Mouse (Mus musculus) CH12.LX (cell line): ENCODE results near the gene Appl1. TPM values are rescaled to one million over a fixed set of nuclear protein-coding genes. Genes with fewer than 3 reads are reported as not detected.

Source experiments
- DNase-seq: peaks from one replicate; pipeline ENCODE4 v3.0.0-alpha.2; 2013; ENCODE audit errors: extremely low read depth
- H3K27ac ChIP-seq: 2 replicates; pipeline ENCODE4 v1.5.1; 2012; ENCODE audit warnings: low read depth, mild to moderate bottlenecking, control low read depth, moderate library complexity; ENCODE audit not compliant: insufficient read depth
- H3K27me3 ChIP-seq: replicated peaks from 2 replicates; pipeline ENCODE3; 2012; ENCODE audit warnings: inconsistent platforms
- H3K36me3 ChIP-seq, 2 experiments: replicated peaks in 1 of 2; 2 replicates each; pipeline versions ENCODE3 to v1.6.1; 2012; ENCODE audit warnings: inconsistent platforms in 1 of 2, low read length in 1 of 2, mild to moderate bottlenecking in 1 of 2, mixed read lengths in 1 of 2, moderate library complexity in 1 of 2; ENCODE audit not compliant: control insufficient read depth in 1 of 2, insufficient read depth in 1 of 2
- H3K4me1 ChIP-seq, 2 experiments: 2 replicates each; pipeline ENCODE4 v1.6.1; 2012; ENCODE audit warnings: inconsistent platforms in 1 of 2, moderate library complexity in 1 of 2; ENCODE audit not compliant: insufficient read depth in 2 of 2, control insufficient read depth in 1 of 2
- H3K4me2 ChIP-seq: 2 replicates; pipeline ENCODE4 v1.6.1; 2012; ENCODE audit warnings: low read depth, mild to moderate bottlenecking, control low read depth; ENCODE audit not compliant: poor library complexity, insufficient read depth, severe bottlenecking
- H3K4me3 ChIP-seq, 3 experiments: fragments of 150-350 bp in 1 of 3; sonication (generic) in 1 of 3; replicated peaks in 1 of 3; 2 replicates each; pipeline versions ENCODE3 to v1.5.1; 2011 to 2012; ENCODE audit warnings: low read depth in 2 of 3, low read length in 2 of 3, mild to moderate bottlenecking in 2 of 3, moderate library complexity in 2 of 3, control low read depth in 1 of 3, improper control_type of control experiment in 1 of 3, inconsistent platforms in 1 of 3, mixed read lengths in 1 of 3; ENCODE audit not compliant: poor library complexity in 1 of 3
- H3K79me2 ChIP-seq: replicated peaks from 2 replicates; pipeline ENCODE4 v1.6.1; 2012; ENCODE audit warnings: mild to moderate bottlenecking, moderate library complexity; ENCODE audit not compliant: control insufficient read depth, poor library complexity, insufficient read depth, severe bottlenecking; ENCODE audit errors: extremely low read depth
- H3K9ac ChIP-seq: 2 replicates; pipeline ENCODE4 v1.6.1; 2012; ENCODE audit warnings: low read depth, mild to moderate bottlenecking, control low read depth, moderate library complexity; ENCODE audit not compliant: insufficient read depth
- H3K9me3 ChIP-seq: replicated peaks from 2 replicates; pipeline ENCODE3; 2012; ENCODE audit warnings: low read length, inconsistent platforms, mixed read lengths
- BHLHE40 ChIP-seq: IDR thresholded peaks from 2 replicates; pipeline ENCODE4 v1.6.1; 2011; ENCODE audit warnings: mild to moderate bottlenecking, low read depth, low read length, improper control_type of control experiment
- CHD2 ChIP-seq: IDR thresholded peaks from 2 replicates; pipeline ENCODE4 v1.6.1; 2011; ENCODE audit warnings: low read length, improper control_type of control experiment
- CTCF ChIP-seq, 2 experiments: IDR thresholded peaks in 1 of 2; conservative IDR thresholded peaks in 1 of 2; 2 replicates each; pipeline ENCODE4 v1.5.1; 2011 to 2012; ENCODE audit warnings: low read depth in 2 of 2, low read length in 2 of 2, improper control_type of control experiment in 1 of 2, inconsistent platforms in 1 of 2, mild to moderate bottlenecking in 1 of 2, moderate library complexity in 1 of 2
- E2F4 ChIP-seq: IDR thresholded peaks from 2 replicates; pipeline ENCODE4 v1.6.1; 2011; ENCODE audit warnings: low read depth, low read length, improper control_type of control experiment; ENCODE audit not compliant: insufficient replicate concordance
- ELF1 ChIP-seq: IDR thresholded peaks from 2 replicates; pipeline ENCODE4 v1.6.1; 2014; ENCODE audit warnings: low read depth, mild to moderate bottlenecking, inconsistent platforms, low read length, improper control_type of control experiment
- EP300 ChIP-seq: IDR thresholded peaks from 2 replicates; pipeline ENCODE4 v1.6.1; 2011; ENCODE audit warnings: low read length, improper control_type of control experiment
- ETS1 ChIP-seq: conservative IDR thresholded peaks from 2 replicates; pipeline ENCODE4 v1.6.1; 2012; ENCODE audit warnings: low read depth, mild to moderate bottlenecking, inconsistent platforms, low read length, improper control_type of control experiment, moderate library complexity
- GABPA ChIP-seq: IDR thresholded peaks from 2 replicates; pipeline ENCODE4 v1.6.1; 2012; ENCODE audit warnings: low read depth, low read length, improper control_type of control experiment, inconsistent platforms; ENCODE audit not compliant: insufficient replicate concordance
- HCFC1 ChIP-seq: IDR thresholded peaks from 2 replicates; pipeline ENCODE4 v1.6.1; 2012; ENCODE audit warnings: low read depth, mild to moderate bottlenecking, inconsistent platforms, low read length, improper control_type of control experiment
- IRF4 ChIP-seq: IDR thresholded peaks from 2 replicates; pipeline ENCODE4 v1.6.1; 2014; ENCODE audit warnings: low read depth, mild to moderate bottlenecking, inconsistent platforms, low read length, improper control_type of control experiment
- JUN ChIP-seq: IDR thresholded peaks from 2 replicates; pipeline ENCODE4 v1.6.1; 2011; ENCODE audit warnings: low read depth, mild to moderate bottlenecking, low read length, improper control_type of control experiment, moderate library complexity; ENCODE audit not compliant: insufficient read depth
- JUND ChIP-seq: conservative IDR thresholded peaks from 2 replicates; pipeline ENCODE4 v1.6.1; 2011; ENCODE audit warnings: low read depth, low read length, improper control_type of control experiment
- KAT2A ChIP-seq: IDR thresholded peaks from 2 replicates; pipeline ENCODE4 v1.6.1; 2012; ENCODE audit warnings: low read length, improper control_type of control experiment, inconsistent platforms; ENCODE audit not compliant: insufficient replicate concordance
- MAFK ChIP-seq: IDR thresholded peaks from 2 replicates; pipeline ENCODE4 v1.6.1; 2011; ENCODE audit warnings: low read length, improper control_type of control experiment; ENCODE audit not compliant: insufficient replicate concordance
- MAX ChIP-seq: IDR thresholded peaks from 2 replicates; pipeline ENCODE4 v1.6.1; 2011; ENCODE audit warnings: low read length, improper control_type of control experiment
- MEF2A ChIP-seq: IDR thresholded peaks from 2 replicates; pipeline ENCODE4 v1.6.1; 2014; ENCODE audit warnings: low read depth, mild to moderate bottlenecking, inconsistent platforms, low read length, improper control_type of control experiment, borderline replicate concordance
- MXI1 ChIP-seq: IDR thresholded peaks from 2 replicates; pipeline ENCODE4 v1.6.1; 2011; ENCODE audit warnings: mild to moderate bottlenecking, low read depth, low read length, improper control_type of control experiment
- MYC ChIP-seq: IDR thresholded peaks from 2 replicates; pipeline ENCODE4 v1.6.1; 2011; ENCODE audit warnings: low read depth, mild to moderate bottlenecking, improper control_type of control experiment, low read length
- NELFE ChIP-seq: IDR thresholded peaks from 2 replicates; pipeline ENCODE4 v1.6.1; 2011; ENCODE audit warnings: low read depth, low read length, improper control_type of control experiment
- NRF1 ChIP-seq: IDR thresholded peaks from 2 replicates; pipeline ENCODE4 v1.6.1; 2014; ENCODE audit warnings: low read depth, mild to moderate bottlenecking, inconsistent platforms, low read length, improper control_type of control experiment, moderate library complexity
- PAX5 ChIP-seq: IDR thresholded peaks from 2 replicates; pipeline ENCODE4 v1.6.1; 2012; ENCODE audit warnings: low read length, inconsistent platforms, mixed read lengths
- POLR2A ChIP-seq: IDR thresholded peaks from 2 replicates; pipeline ENCODE4 v1.6.1; 2011; ENCODE audit warnings: low read depth, mild to moderate bottlenecking, improper control_type of control experiment, low read length
- POLR2AphosphoS2 ChIP-seq: IDR thresholded peaks from 2 replicates; pipeline ENCODE4 v1.6.1; 2011; ENCODE audit warnings: low read depth, low read length, improper control_type of control experiment
- RCOR1 ChIP-seq: conservative IDR thresholded peaks from 2 replicates; pipeline ENCODE4 v1.6.1; 2012; ENCODE audit warnings: low read depth, mild to moderate bottlenecking, inconsistent platforms, low read length, improper control_type of control experiment
- SIN3A ChIP-seq: IDR thresholded peaks from 2 replicates; pipeline ENCODE4 v1.6.1; 2012; ENCODE audit warnings: low read length, improper control_type of control experiment, inconsistent platforms
- TBP ChIP-seq: conservative IDR thresholded peaks from 2 replicates; pipeline ENCODE4 v1.6.1; 2011; ENCODE audit warnings: low read depth, low read length, improper control_type of control experiment
- TCF12 ChIP-seq: IDR thresholded peaks from 2 replicates; pipeline ENCODE4 v1.6.1; 2014; ENCODE audit warnings: low read depth, mild to moderate bottlenecking, inconsistent platforms, low read length, improper control_type of control experiment
- ZMIZ1 ChIP-seq: IDR thresholded peaks from 2 replicates; pipeline ENCODE4 v1.6.1; 2012; ENCODE audit warnings: low read depth, mild to moderate bottlenecking, inconsistent platforms, low read length, improper control_type of control experiment
- dilution Hi-C: fragments of 300-500 bp; cut with MboI; formaldehyde crosslinking; loops from 2 replicates; pipeline ENCODE4 v1.14.3; 2020; ENCODE audit warnings: low sequenced_read_pairs; ENCODE audit not compliant: extremely low pct_unique_long_range_greater_than_20kb, extremely low pct_ligation_motif_present
- in situ Hi-C: fragments of 300-500 bp; cut with MboI; formaldehyde crosslinking; loops from 3 replicates; pipeline ENCODE4 v1.14.3; 2019; ENCODE audit warnings: low sequenced_read_pairs, low pct_ligation_motif_present, low pct_unique_long_range_greater_than_20kb, mixed read lengths
- polyA plus RNA-seq: library from polyadenylated mRNA; unstranded; fragments of >175 nt; gene quantifications from 2 replicates; pipeline ENCODE4 v1.2.1, GENCODE M21; 2012; ENCODE audit warnings: low read depth; ENCODE audit not compliant: insufficient read length
- total RNA-seq, 2 experiments: library from RNA; depleted of rRNA; stranded (reverse); fragments of 300-350 nt in 1 of 2; fragments of >200 nt in 1 of 2; gene quantifications; 2 replicates each; pipeline ENCODE4 v1.2.3; 2012 to 2014

The Appl1 gene
- total and polyA plus RNA-seq, 3 experiments = 9.0 to 11.9 (median 11.0) TPM

DNA sequence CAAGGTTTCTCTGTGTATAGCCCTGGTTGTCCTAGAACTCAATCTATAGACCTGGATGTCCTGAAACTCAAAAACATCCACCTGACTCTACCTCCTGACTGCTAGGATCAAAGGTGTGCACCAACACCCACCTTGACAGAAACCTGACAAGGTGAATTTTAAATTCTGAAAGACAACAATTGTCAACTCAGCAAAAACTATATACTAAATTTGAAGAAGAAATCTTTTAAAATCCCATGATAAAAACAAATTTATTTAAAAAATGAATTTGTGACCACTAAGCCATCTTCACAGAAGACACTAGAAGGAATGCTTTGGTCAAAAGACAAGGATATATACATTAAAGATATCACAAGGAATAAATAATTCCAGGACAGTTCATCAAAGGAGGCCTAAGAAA, 25.2 kb upstream of the Appl1 start:
- H3K4me3 ChIP-seq = no peak overlapping the region
- DNase-seq = no peak
- peaks cover 2 to 12% of the 10 kb centered on the region in 2 experiments; a peak in 1 of 4 replicates for H3K4me1 ChIP-seq
- H3K9ac ChIP-seq = no peak overlapping the region
- H3K4me2 ChIP-seq = no peak overlapping the region
- H3K9me3 ChIP-seq = no peaks in the 10 kb centered on the region
- H3K27ac ChIP-seq = no peak overlapping the region
- no peak for TF ChIP-seq HCFC1
- TF ChIP-seq MAFK = peak; percentile 79
- no peak for TF ChIP-seq ETS1
- TF ChIP-seq E2F4 = no peak
- H3K79me2 ChIP-seq = no peaks in the 10 kb centered on the region
- H3K36me3 ChIP-seq = no peaks in the 10 kb centered on the region
- H3K27me3 ChIP-seq = no peaks in the 10 kb centered on the region
- dilution Hi-C loops (no loop called here), in situ Hi-C loops (loop anchor here (25.0 kb wide), 1 partner anchor 309 kb away; the partner anchor contains the start of gene Dnah12)

DNA sequence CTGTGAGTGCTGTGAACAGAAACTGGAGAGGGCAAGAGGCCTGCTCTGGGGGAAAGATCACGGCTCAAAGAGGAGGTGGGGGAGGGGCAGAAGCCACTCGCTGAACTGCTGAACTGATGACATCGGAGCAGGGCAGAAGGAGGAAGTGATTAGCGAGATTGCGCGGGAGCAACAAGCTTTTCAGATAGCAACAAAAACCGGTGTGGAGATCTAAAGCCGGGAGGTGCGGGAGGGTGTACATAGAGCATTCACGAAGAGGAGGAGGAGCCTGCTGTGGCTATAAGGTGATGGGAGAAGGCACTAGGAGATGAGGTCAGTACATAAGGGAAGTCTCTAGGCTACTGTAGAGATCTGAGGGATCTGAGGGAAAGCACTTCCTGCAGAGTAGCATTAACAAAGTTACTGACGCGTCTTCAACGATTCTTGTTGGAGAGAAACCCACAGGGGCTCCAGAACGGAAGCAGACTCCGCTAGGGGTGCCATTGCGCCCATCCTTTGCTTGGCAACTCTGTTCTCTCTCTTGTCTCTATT, 23.2 kb upstream of the Appl1 start, which contains the start of gene Hesx1:
Hesx1 (plus strand) TSS at position 206 of the 531 bp plus-strand sequence.
- Histone ChIP-seq H3K36me3 (no peaks in the 10 kb centered on the region), H3K4me3 (peak within 1 kb of the TSS in 2 of 3 experiments; percentile 34 to 54), H3K4me1 (peaks cover 2 to 12% of the 10 kb centered on the region in 2 experiments; a peak in 1 of 4 replicates), H3K27me3 (no peaks in the 10 kb centered on the region), H3K4me2 (peak within 1 kb of the TSS; percentile 47), H3K9ac (peak within 1 kb of the TSS; percentile 74), H3K79me2 (no peaks in the 10 kb centered on the region), H3K9me3 (no peaks in the 10 kb centered on the region), H3K27ac (peak within 1 kb of the TSS; percentile 63)
- in situ Hi-C loops = loop anchor here (25.0 kb wide), 1 partner anchor 307 kb away; the partner anchor contains the start of gene Dnah12
- dilution Hi-C loops = no loop called here
- peak; percentile 95 for DNase-seq
- TF ChIP-seq JUN (no peak), POLR2AphosphoS2 (peak; percentile 40; the same call in 1 of the 2 replicates), GABPA (no peak), MEF2A (peak; percentile 59; the same call in 1 of the 2 replicates), TCF12 (peak; percentile 74), CHD2 (peak; percentile 95), EP300 (peak; percentile 21; the same call in 1 of the 2 replicates), NELFE (no peak; the same call in 1 of the 2 replicates), SIN3A (peak; percentile 58; the same call in 1 of the 2 replicates), ZMIZ1 (no peak), MXI1 (no peak; the same call in 1 of the 2 replicates), TBP (peak; percentile 88), JUND (peak; percentile 51), MAFK (peak; percentile 45; the same call in 1 of the 2 replicates), NRF1 (peak; percentile 72), HCFC1 (peak; percentile 53), CTCF (conservative IDR thresholded peaks at IDR 0.05 in 1 of 2, IDR thresholded peaks at IDR 0.05 in 1 of 2; ENCODE audit: low read depth in 2 of 2, low read length in 2 of 2) (peak; percentile 29 to 43; a peak in 3 of 4 replicates), PAX5 (no peak), ELF1 (peak; percentile 83), POLR2A (peak; percentile 67), RCOR1 (0 out of 2 replicates have a peak, but pooled peaks have one; percentile 38), MAX (peak; percentile 49; the same call in 1 of the 2 replicates), E2F4 (0 out of 2 replicates have a peak, but pooled peaks have one; percentile 71), MYC (peak; percentile 59; the same call in 1 of the 2 replicates), BHLHE40 (peak; percentile 51), KAT2A (no peak), IRF4 (peak; percentile 54; the same call in 1 of the 2 replicates), ETS1 (peak; percentile 56)
